Mouse (Mus musculus): ENCODE measurements around the gene Ttll1. TPM values are rescaled to one million over a fixed set of nuclear protein-coding genes. Genes with fewer than 3 reads are reported as not detected.

Ttll1 gene
- total and polyA plus RNA-seq, 2 experiments = 1.0 to 2.1 TPM

DNA sequence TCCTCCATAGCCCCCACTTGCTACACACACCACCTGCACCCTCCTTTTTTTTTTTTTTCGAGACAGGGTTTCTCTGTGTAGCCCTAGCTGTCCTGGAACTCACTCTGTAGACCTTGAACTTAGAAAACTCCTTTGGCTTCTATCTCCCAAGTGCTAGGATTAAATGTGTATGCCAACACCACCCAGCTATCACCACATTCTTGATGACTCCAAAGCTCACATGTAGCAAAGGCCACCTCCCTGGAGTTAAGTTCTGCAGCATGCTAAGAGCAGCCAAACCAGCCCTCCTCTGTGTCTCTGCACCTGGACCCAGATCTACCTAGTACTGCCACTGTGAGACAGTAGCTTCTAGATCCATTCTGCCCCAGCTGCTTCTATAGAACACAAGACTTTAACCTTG, 53.2 kb downstream of the Ttll1 start:
- Histone ChIP-seq H3K79me2 (ENCODE audit: control insufficient read depth, insufficient read depth, low read length) (peaks cover 36% of the 10 kb centered on the region), H3K27me3 (ENCODE audit: control insufficient read depth, insufficient read depth, low read length) (no peaks in the 10 kb centered on the region), H3K27ac (replicated peaks; ENCODE audit: insufficient read depth, low read depth, low read length) (0 out of 2 replicates have a peak overlapping the region, but pooled peaks have one; percentile 21), H3K36me3 (ENCODE audit: control insufficient read depth, insufficient read depth, low read length) (no peaks in the 10 kb centered on the region), H3K4me1 (ENCODE audit: control insufficient read depth, insufficient read depth, low read length) (peaks cover 31% of the 10 kb centered on the region), H3K4me3 (ENCODE audit: insufficient read depth, low read depth, low read length) (no peak overlapping the region), H3K9ac (ENCODE audit: low read depth, low read length) (no peak overlapping the region)
- WGBS = 29% methylated on average over 1 of the region's 1 CpGs
- peak; percentile 77 for DNase-seq (ENCODE audit: extremely low read depth, low read depth, low spot score)
- TF ChIP-seq CTCF (IDR thresholded peaks at IDR 0.05; ENCODE audit: low read depth, low read length) = no peak

DNA sequence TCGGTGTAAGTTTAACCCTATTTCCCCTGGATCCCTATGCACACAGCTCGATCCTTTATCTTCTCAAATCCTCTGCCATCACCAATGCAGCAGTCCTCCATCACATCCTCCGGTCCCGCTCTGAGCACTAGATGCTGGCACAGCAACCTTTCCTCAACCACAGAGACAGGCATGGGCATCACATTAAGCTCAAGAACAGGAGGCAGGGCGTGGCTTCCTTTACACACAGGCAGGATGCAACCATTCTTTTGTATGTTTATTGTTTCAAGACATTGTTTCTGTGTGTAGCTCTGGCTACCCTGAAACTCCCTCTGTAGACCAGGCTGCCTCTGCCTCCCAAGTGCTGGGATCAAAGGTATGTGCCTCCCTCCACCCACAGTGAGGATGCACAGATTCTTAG, 55.1 kb downstream of the Ttll1 start:
- TF ChIP-seq CTCF (IDR thresholded peaks at IDR 0.05; ENCODE audit: low read depth, low read length) (no peak), POLR2A (IDR thresholded peaks at IDR 0.05; ENCODE audit: extremely low read depth, insufficient read depth, low read length) (no peak)
- DNase-seq (ENCODE audit: extremely low read depth, low read depth, low spot score) = no peak
- Histone ChIP-seq H3K79me2 (ENCODE audit: control insufficient read depth, insufficient read depth, low read length) (peaks cover 32% of the 10 kb centered on the region), H3K27ac (replicated peaks; ENCODE audit: insufficient read depth, low read depth, low read length) (0 out of 2 replicates have a peak overlapping the region, but pooled peaks have one; percentile 17), H3K4me1 (ENCODE audit: control insufficient read depth, insufficient read depth, low read length) (peaks cover 43% of the 10 kb centered on the region), H3K27me3 (ENCODE audit: control insufficient read depth, insufficient read depth, low read length) (no peaks in the 10 kb centered on the region), H3K4me3 (ENCODE audit: insufficient read depth, low read depth, low read length) (no peak overlapping the region), H3K36me3 (ENCODE audit: control insufficient read depth, insufficient read depth, low read length) (no peaks in the 10 kb centered on the region), H3K9ac (ENCODE audit: low read depth, low read length) (no peak overlapping the region)
- 81% methylated on average over 5 of the region's 5 CpGs for WGBS

DNA sequence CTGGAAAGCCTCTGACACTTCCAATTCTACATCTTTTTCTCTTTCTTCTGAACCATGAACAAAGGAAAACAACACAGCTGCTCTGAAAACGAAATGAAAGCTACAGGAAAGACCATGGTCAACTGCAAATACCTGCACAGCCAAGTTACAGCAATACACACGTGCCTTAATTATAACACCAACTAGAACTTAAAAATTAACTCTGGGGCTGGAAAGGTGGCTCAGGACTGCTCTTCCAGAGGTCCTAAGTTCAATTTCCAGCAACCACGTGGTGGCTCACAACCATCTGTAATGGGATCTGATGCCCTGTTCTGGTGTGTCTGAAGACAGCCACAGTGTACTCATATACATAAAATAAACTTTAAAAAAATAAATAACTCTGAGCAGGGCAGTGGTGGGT, 55.7 kb downstream of the Ttll1 start:
- no peaks in the 10 kb centered on the region for H3K27me3 ChIP-seq (ENCODE audit: control insufficient read depth, insufficient read depth, low read length)
- peak; percentile 94 for DNase-seq (ENCODE audit: extremely low read depth, low read depth, low spot score)
- H3K4me1 ChIP-seq (ENCODE audit: control insufficient read depth, insufficient read depth, low read length) = peaks cover 46% of the 10 kb centered on the region
- no peak overlapping the region for H3K4me3 ChIP-seq (ENCODE audit: insufficient read depth, low read depth, low read length)
- peak overlapping the region; percentile 68 for H3K27ac ChIP-seq (replicated peaks; ENCODE audit: insufficient read depth, low read depth, low read length)
- H3K9ac ChIP-seq (ENCODE audit: low read depth, low read length) = no peak overlapping the region
- no peaks in the 10 kb centered on the region for H3K36me3 ChIP-seq (ENCODE audit: control insufficient read depth, insufficient read depth, low read length)
- peaks cover 32% of the 10 kb centered on the region for H3K79me2 ChIP-seq (ENCODE audit: control insufficient read depth, insufficient read depth, low read length)
- no peak for TF ChIP-seq POLR2A (IDR thresholded peaks at IDR 0.05; ENCODE audit: extremely low read depth, insufficient read depth, low read length)
- no peak for TF ChIP-seq CTCF (IDR thresholded peaks at IDR 0.05; ENCODE audit: low read depth, low read length)
- 20% methylated on average over 3 of the region's 3 CpGs for WGBS

DNA sequence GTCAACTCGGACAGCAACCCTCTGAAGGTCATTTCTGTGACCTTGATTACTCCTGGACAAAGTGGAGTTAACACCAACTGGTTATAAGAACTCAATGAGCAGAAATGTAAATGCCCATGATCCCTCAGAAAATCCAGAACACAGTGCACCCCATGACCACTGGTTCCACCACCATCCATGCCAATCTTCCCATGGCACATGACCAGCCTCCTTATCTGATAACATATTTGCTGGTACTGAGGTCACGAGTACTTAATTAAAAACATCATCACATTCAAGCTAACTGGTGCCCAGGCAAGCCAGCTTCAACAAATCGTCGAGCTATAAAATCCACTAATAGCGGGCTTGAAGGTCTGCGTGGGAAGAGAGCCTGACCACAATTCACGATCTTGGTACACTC, 56.3 kb downstream of the Ttll1 start:
- H3K36me3 ChIP-seq (ENCODE audit: control insufficient read depth, insufficient read depth, low read length) = no peaks in the 10 kb centered on the region
- no peak overlapping the region for H3K4me3 ChIP-seq (ENCODE audit: insufficient read depth, low read depth, low read length)
- no peak overlapping the region for H3K9ac ChIP-seq (ENCODE audit: low read depth, low read length)
- 57% methylated on average over 7 of the region's 7 CpGs for WGBS
- TF ChIP-seq POLR2A (IDR thresholded peaks at IDR 0.05; ENCODE audit: extremely low read depth, insufficient read depth, low read length) (no peak), CTCF (IDR thresholded peaks at IDR 0.05; ENCODE audit: low read depth, low read length) (no peak)
- peaks cover 36% of the 10 kb centered on the region for H3K79me2 ChIP-seq (ENCODE audit: control insufficient read depth, insufficient read depth, low read length)
- no peaks in the 10 kb centered on the region for H3K27me3 ChIP-seq (ENCODE audit: control insufficient read depth, insufficient read depth, low read length)
- peaks cover 48% of the 10 kb centered on the region for H3K4me1 ChIP-seq (ENCODE audit: control insufficient read depth, insufficient read depth, low read length)
- peak; percentile 67 for DNase-seq (ENCODE audit: extremely low read depth, low read depth, low spot score)
- peak overlapping the region; percentile 68 for H3K27ac ChIP-seq (replicated peaks; ENCODE audit: insufficient read depth, low read depth, low read length)

DNA sequence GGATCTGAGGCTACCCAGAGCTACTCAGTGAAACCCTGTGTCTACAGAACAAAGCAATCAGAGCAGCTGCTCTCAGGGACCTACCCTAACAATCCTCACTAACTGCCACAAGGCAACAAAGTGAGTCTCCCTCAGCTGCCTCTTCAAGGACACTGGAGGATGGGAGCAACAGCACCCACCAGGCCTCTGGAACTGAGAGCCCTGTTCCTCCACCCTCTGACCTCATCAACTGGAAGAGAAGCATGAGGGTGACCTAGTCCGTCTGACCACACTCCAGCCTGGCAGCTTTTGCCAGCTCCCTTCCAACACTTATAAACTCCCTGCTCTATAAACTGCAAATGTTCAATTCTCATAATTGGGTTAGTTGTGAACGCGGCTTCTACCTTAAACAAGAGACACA, 56.8 kb downstream of the Ttll1 start:
- peak; percentile 83 for DNase-seq (ENCODE audit: extremely low read depth, low read depth, low spot score)
- peaks cover 49% of the 10 kb centered on the region for H3K4me1 ChIP-seq (ENCODE audit: control insufficient read depth, insufficient read depth, low read length)
- no peaks in the 10 kb centered on the region for H3K36me3 ChIP-seq (ENCODE audit: control insufficient read depth, insufficient read depth, low read length)
- peaks cover 37% of the 10 kb centered on the region for H3K79me2 ChIP-seq (ENCODE audit: control insufficient read depth, insufficient read depth, low read length)
- H3K27ac ChIP-seq (replicated peaks; ENCODE audit: insufficient read depth, low read depth, low read length) = peak overlapping the region; percentile 80
- no peaks in the 10 kb centered on the region for H3K27me3 ChIP-seq (ENCODE audit: control insufficient read depth, insufficient read depth, low read length)
- no peak overlapping the region for H3K4me3 ChIP-seq (ENCODE audit: insufficient read depth, low read depth, low read length)
- TF ChIP-seq POLR2A (IDR thresholded peaks at IDR 0.05; ENCODE audit: extremely low read depth, insufficient read depth, low read length) (no peak), CTCF (IDR thresholded peaks at IDR 0.05; ENCODE audit: low read depth, low read length) (no peak)
- 40% methylated on average over 3 of the region's 3 CpGs for WGBS
- H3K9ac ChIP-seq (ENCODE audit: low read depth, low read length) = 0 out of 2 replicates have a peak overlapping the region, but pooled peaks have one; percentile 27

- peaks cover 57% of the 10 kb centered on the region for H3K4me1 ChIP-seq (ENCODE audit: control insufficient read depth, insufficient read depth, low read length)
- DNase-seq (ENCODE audit: extremely low read depth, low read depth, low spot score) = peak; percentile 96
- 23% methylated on average over 7 of the region's 7 CpGs for WGBS
- peak overlapping the region; percentile 19; the same call in 1 of the 2 replicates for H3K9ac ChIP-seq (ENCODE audit: low read depth, low read length)
- H3K4me3 ChIP-seq (ENCODE audit: insufficient read depth, low read depth, low read length) = no peak overlapping the region
- H3K36me3 ChIP-seq (ENCODE audit: control insufficient read depth, insufficient read depth, low read length) = no peaks in the 10 kb centered on the region
- peaks cover 32% of the 10 kb centered on the region for H3K79me2 ChIP-seq (ENCODE audit: control insufficient read depth, insufficient read depth, low read length)
- TF ChIP-seq POLR2A (IDR thresholded peaks at IDR 0.05; ENCODE audit: extremely low read depth, insufficient read depth, low read length) (no peak), CTCF (IDR thresholded peaks at IDR 0.05; ENCODE audit: low read depth, low read length) (no peak)
- H3K27me3 ChIP-seq (ENCODE audit: control insufficient read depth, insufficient read depth, low read length) = no peaks in the 10 kb centered on the region
- peak overlapping the region; percentile 99 for H3K27ac ChIP-seq (replicated peaks; ENCODE audit: insufficient read depth, low read depth, low read length)
Measured at GRCm38 (mm10) chr15:83452219-83452760, 58.4 kb downstream of the Ttll1 start.

Measured in liver, adult 2 months (tissue).